Mouse (Mus musculus) midbrain, embryonic 13.5 days (tissue): ENCODE results near the gene Mpv17l2. TPM values are rescaled to one million over a fixed set of nuclear protein-coding genes. Genes with fewer than 3 reads are reported as not detected.
A peak's percentile ranks its signal among the peaks of the same experiment; 100 is the strongest.

Experiments used
- ATAC-seq: fragments of 200-750 bp; cut with Nextera tagmentation; 2 replicates; pipeline ENCODE4 v1.8.0; 2017; ENCODE audit warnings: mild to moderate bottlenecking, moderate TSS enrichment, moderate library complexity
- H3K27ac ChIP-seq: fragments of 300-500 bp; sonication (generic); 2 replicates; pipeline ENCODE4 v1.5.1; 2015; ENCODE audit warnings: inconsistent platforms, mild to moderate bottlenecking, moderate library complexity
- H3K27me3 ChIP-seq: fragments of 300-500 bp; sonication (generic); 2 replicates; pipeline ENCODE4 v1.6.1; 2015; ENCODE audit warnings: mild to moderate bottlenecking, inconsistent platforms
- H3K36me3 ChIP-seq: fragments of 300-500 bp; sonication (generic); 2 replicates; pipeline ENCODE4 v1.6.1; 2015; ENCODE audit warnings: mild to moderate bottlenecking, inconsistent platforms
- H3K4me1 ChIP-seq: fragments of 300-500 bp; sonication (generic); replicated peaks from 2 replicates; pipeline ENCODE4 v1.6.1; 2015; ENCODE audit warnings: inconsistent platforms
- H3K4me2 ChIP-seq: fragments of 300-500 bp; sonication (generic); replicated peaks from 2 replicates; pipeline ENCODE4 v1.6.1; 2015; ENCODE audit warnings: moderate library complexity, mild to moderate bottlenecking, inconsistent platforms
- H3K4me3 ChIP-seq: fragments of 300-500 bp; sonication (generic); replicated peaks from 2 replicates; pipeline ENCODE4 v1.5.1; 2015; ENCODE audit warnings: mild to moderate bottlenecking, inconsistent platforms
- H3K9ac ChIP-seq: fragments of 300-500 bp; sonication (generic); replicated peaks from 2 replicates; pipeline ENCODE4 v1.6.1; 2015; ENCODE audit warnings: mild to moderate bottlenecking, inconsistent platforms
- H3K9me3 ChIP-seq: fragments of 300-500 bp; sonication (generic); 2 replicates; pipeline ENCODE4 v1.6.1; 2016; ENCODE audit warnings: mild to moderate bottlenecking, inconsistent platforms
- WGBS: fragments of 180-500 bp; shearing (Covaris S2); methylation state at CpG from one replicate; pipeline ENCODE4 v1.1.7; 2015; 5-methylcytosine and 5-hydroxymethylcytosine counted together
- polyA plus RNA-seq: library from polyadenylated mRNA; unstranded; fragments of >200 nt; fragmentation: Nextera tagmentation; extraction: Ambion mirVana; gene quantifications from 2 replicates; pipeline ENCODE4 v1.2.1, GENCODE M21; 2015

Mpv17l2 gene
- polyA plus RNA-seq, 1 experiment from 2014 or later, result 38.4 TPM

DNA sequence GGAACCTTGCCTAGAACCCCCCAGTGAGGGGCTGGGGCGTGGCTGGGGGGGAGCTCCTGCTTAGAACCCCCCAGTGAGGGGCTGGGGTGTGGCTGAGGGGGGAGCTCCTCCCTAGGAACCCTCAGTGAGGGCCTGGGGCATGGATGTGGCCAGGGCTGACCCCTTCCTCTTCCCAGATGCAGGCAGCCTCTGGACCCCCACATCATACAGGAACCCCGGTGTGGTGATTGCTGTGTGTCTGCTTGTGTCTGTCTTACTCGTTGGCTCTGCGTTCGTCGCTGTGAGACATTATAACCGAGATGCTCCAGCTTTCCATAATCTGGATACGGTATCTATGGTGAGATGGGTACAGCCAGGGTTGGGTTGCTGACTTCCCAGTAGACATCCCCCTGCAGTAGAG lies 39.1 kb downstream of the Mpv17l2 start:
- no peaks in the 10 kb centered on the region for H3K9me3 ChIP-seq
- no peak overlapping the region for H3K4me3 ChIP-seq
- peaks cover 23% of the 10 kb centered on the region for H3K27me3 ChIP-seq
- H3K4me2 ChIP-seq, result no peak overlapping the region
- no peaks in the 10 kb centered on the region for H3K36me3 ChIP-seq
- H3K27ac ChIP-seq, result no peak overlapping the region
- 81% methylated on average over 8 of the region's 8 CpGs for WGBS
- ATAC-seq, result no peak
- H3K4me1 ChIP-seq, result no peaks in the 10 kb centered on the region
- H3K9ac ChIP-seq, result 0 out of 2 replicates have a peak overlapping the region, but pooled peaks have one; percentile 14

DNA sequence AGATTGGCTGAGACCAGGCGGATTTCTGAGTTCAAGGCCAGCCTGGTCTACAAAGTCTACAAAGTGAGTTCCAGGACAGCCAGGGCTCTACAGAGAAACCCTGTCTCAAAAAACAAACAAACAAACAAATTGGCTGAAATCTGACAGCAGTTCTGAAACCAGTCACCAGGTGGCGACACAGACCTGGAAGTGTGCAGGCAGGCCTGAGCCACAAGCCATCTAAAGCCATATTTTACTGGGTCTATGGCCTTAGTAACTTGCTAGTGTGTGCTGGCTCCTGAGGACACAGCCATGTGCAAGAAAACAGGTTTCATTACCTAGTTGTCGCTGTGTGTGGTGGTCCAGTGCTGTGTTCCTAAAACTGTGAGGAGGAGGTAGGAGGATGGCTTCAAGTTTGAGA lies 40.0 kb downstream of the Mpv17l2 start:
- H3K27ac ChIP-seq, result no peak overlapping the region
- no peak overlapping the region for H3K4me2 ChIP-seq
- H3K9ac ChIP-seq, result no peak overlapping the region
- peak; percentile 70 for ATAC-seq
- WGBS, result 4% methylated on average over 3 of the region's 3 CpGs
- peaks cover 14% of the 10 kb centered on the region; the same call in 1 of the 2 replicates for H3K27me3 ChIP-seq
- H3K36me3 ChIP-seq, result no peaks in the 10 kb centered on the region
- H3K4me3 ChIP-seq, result no peak overlapping the region
- no peaks in the 10 kb centered on the region for H3K9me3 ChIP-seq
- H3K4me1 ChIP-seq, result no peaks in the 10 kb centered on the region

DNA sequence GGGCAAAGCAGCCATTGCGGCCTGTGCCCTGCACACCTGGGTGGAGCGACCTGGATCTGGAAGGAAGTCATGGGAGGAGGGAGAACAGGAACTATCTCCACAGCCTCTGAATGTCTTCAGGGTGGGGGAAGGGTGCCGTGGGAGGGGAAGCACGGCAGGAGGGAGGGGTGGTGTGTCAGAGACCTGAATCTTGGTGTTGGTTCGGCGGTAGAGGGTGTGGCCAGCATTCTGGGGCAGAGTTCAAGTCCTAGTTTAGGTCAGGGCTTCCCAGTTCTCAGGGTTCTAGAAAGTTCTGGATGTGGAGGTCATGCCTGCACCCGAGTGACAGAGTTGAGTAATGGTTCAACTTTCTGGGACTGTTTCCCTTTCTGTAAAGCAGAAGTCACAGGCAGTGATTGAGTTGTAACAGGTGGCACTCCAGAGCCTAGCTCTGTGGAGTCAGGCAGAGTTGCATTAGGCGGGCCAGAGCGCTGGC lies 40.9 kb downstream of the Mpv17l2 start:
- no peak for ATAC-seq
- WGBS, result 73% methylated on average over 9 of the region's 9 CpGs
- no peaks in the 10 kb centered on the region for H3K4me1 ChIP-seq

DNA sequence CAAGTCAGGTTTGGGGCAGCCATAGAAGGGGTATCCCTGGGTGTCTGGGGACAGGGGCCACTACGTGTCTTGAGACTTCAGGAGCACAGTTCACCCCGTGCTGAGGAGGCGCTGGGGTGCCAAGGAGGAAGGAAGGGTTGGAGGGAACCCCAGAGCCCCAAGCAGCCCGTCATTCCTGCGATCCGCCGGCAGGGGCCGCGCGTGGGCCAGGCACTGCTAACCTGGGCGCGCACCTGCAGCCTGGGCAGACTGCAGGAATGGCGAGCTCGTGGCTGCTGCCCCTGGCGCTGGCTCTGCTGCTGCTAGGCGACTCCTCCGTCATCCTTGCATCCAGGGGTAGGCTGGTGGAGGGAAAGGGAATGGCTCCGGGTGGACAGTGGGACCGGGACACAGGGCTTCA lies 42.4 kb downstream of the Mpv17l2 start, which contains the start of gene Gm3336:
TSS of gene Gm3336 (plus strand) at position 247 of the 400 bp plus-strand sequence.
- WGBS, result 2% methylated on average over 19 of the region's 19 CpGs
- Histone ChIP-seq H3K9ac (0 out of 2 replicates have a peak within 1 kb of the TSS, but pooled peaks have one; percentile 24), H3K9me3 (no peaks in the 10 kb centered on the region), H3K4me1 (no peaks in the 10 kb centered on the region), H3K27me3 (peaks cover 14% of the 10 kb centered on the region; the same call in 1 of the 2 replicates), H3K27ac (no peak within 1 kb of the TSS), H3K36me3 (no peaks in the 10 kb centered on the region), H3K4me2 (0 out of 2 replicates have a peak within 1 kb of the TSS, but pooled peaks have one; percentile 21), H3K4me3 (no peak within 1 kb of the TSS)
- peak; percentile 37 for ATAC-seq

More for the DNA sequence above, 40.9 kb downstream of the Mpv17l2 start:
- Histone ChIP-seq H3K9ac (no peak overlapping the region), H3K27me3 (peaks cover 14% of the 10 kb centered on the region; the same call in 1 of the 2 replicates), H3K36me3 (no peaks in the 10 kb centered on the region), H3K4me3 (no peak overlapping the region), H3K4me2 (no peak overlapping the region), H3K9me3 (no peaks in the 10 kb centered on the region), H3K27ac (no peak overlapping the region)

DNA sequence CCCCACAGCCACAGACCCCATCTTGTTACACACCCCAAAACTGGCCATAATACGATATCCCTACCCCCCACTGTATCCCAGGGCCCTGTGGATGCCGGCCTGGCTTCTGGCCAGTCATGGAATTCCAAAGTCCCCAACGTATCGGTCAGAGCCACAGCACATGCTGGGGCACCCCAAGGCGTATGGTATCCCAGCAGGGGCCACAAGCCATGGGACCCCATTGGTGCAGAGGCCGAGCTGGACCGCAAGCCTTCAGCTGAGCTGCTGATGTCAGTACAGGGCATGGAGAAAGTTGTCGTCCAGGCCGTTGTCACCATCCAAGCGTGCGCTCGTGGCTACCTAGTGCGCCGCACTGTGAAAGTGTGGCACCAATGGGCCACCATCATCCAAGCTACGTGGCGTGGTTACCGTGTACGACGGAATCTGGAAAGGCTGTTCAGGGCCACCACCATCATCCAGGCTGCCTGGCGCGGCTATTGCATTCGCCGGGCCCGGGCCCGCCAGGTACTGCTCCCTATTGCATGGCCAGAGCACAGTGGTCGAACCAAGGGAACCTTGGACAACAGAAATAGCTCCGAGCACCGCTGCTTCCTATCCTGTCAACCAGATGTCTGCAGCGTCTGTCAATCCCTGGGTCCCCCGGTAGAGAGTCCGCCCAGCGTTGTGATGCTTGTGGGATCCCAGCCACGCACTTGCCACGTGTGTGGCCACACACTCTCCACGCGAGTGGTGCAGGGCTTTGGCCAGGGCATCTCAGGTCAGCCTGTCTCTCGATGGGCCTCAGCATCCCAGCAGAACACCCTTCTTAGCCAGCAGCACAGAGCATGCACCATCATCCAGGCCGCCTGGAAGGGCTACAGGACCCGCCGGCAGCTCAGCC lies 44.0 kb downstream of the Mpv17l2 start:
- Histone ChIP-seq H3K27ac (no peak overlapping the region), H3K4me2 (no peak overlapping the region), H3K9ac (no peak overlapping the region), H3K9me3 (no peaks in the 10 kb centered on the region), H3K27me3 (peaks cover 14% of the 10 kb centered on the region; the same call in 1 of the 2 replicates), H3K36me3 (no peaks in the 10 kb centered on the region), H3K4me3 (no peak overlapping the region), H3K4me1 (no peaks in the 10 kb centered on the region)
- WGBS, result 88% methylated on average over 40 of the region's 40 CpGs
- no peak for ATAC-seq

DNA sequence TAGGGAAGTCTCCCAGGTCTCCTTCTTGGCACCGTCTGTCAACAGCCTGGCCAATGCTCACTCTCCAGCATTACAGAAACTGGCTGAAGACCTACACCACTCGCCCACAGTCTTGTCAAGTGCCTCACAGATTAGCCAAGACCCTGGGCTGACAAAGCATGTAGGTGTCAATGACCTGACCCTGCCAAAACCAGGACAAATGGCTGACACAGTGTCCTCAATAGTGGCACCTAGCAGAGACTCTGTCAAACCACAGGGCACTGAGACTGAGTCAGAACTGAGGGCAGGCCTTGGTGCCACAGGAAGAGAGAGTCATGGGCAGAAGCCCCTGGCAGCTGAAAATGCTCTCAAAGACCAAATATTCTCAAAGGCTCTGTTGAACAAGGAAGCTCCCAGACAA lies 45.7 kb downstream of the Mpv17l2 start:
- Histone ChIP-seq H3K9me3 (no peaks in the 10 kb centered on the region), H3K9ac (no peak overlapping the region), H3K4me1 (no peaks in the 10 kb centered on the region), H3K27me3 (peaks cover 14% of the 10 kb centered on the region; the same call in 1 of the 2 replicates), H3K4me2 (no peak overlapping the region), H3K36me3 (no peaks in the 10 kb centered on the region), H3K27ac (no peak overlapping the region), H3K4me3 (no peak overlapping the region)
- 76% methylated on average over 2 of the region's 2 CpGs for WGBS
- ATAC-seq, result no peak

DNA sequence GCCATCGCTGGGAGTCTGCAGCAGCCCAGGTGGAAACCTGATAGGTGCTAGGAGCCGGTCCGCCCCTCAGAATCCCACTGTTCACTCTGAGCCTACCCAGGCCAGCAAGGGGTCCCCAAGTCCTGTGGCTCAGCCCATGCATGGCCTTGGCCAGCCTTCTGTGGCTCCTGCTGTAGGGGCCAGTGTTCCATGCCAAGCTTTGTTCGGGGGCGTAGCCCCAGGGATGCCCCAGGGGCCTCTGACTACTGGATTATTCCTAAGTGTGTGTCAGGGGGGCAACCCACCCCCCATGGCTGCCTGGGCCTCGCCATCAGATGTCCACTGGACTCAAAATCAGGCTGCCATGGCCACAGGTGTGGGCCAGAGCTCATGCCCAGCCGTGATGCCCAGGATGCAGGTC lies 46.8 kb downstream of the Mpv17l2 start:
- peaks cover 7% of the 10 kb centered on the region; the same call in 1 of the 2 replicates for H3K27me3 ChIP-seq
- H3K4me2 ChIP-seq, result no peak overlapping the region
- no peak for ATAC-seq
- H3K9ac ChIP-seq, result no peak overlapping the region
- no peaks in the 10 kb centered on the region for H3K36me3 ChIP-seq
- no peak overlapping the region for H3K4me3 ChIP-seq
- no peaks in the 10 kb centered on the region for H3K4me1 ChIP-seq
- 79% methylated on average over 7 of the region's 7 CpGs for WGBS
- no peak overlapping the region for H3K27ac ChIP-seq
- no peaks in the 10 kb centered on the region for H3K9me3 ChIP-seq

DNA sequence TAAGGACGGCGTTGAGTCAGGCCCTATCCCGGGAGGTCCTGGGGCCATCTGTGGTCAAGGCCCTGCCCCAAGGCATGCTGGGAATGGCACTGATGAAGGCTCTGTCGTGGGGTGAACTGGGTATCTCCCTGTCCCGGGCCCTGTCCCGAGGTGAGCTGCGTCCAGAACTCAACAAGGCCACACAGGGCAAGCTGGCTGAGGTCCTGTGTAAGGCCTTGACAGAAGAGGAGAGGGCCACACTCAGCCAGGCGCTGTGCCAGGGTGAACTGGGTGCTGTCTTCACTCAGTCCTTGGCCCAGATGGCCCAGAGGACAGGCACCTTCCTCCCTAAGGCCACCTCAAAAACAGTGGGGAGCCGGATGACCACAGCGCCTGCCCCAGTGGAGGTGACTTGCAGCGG lies 49.7 kb downstream of the Mpv17l2 start:
- H3K9me3 ChIP-seq, result no peaks in the 10 kb centered on the region
- H3K27ac ChIP-seq, result no peak overlapping the region
- H3K9ac ChIP-seq, result no peak overlapping the region
- no peaks in the 10 kb centered on the region for H3K27me3 ChIP-seq
- H3K4me2 ChIP-seq, result no peak overlapping the region
- no peaks in the 10 kb centered on the region for H3K36me3 ChIP-seq
- ATAC-seq, result no peak
- no peak overlapping the region for H3K4me3 ChIP-seq
- 88% methylated on average over 11 of the region's 11 CpGs for WGBS
- H3K4me1 ChIP-seq, result no peaks in the 10 kb centered on the region

DNA sequence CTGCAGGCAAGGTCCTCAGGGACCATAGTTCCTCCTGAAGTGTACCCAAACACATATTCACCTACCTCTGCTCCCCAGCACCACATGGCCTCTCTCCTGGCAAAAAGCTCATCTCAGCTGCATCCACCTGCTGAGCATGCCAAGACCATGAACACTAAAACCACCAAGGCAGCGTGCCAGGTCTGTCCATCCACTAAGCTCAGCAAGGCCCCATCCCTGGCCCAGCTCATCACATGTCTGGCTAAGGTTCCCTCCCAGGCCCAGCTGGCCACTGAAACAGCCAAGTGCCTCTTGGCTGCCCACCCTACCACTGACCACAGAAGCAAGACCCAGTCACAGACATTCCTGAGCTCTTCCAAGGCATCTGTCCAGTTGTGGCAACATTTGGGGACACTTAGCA lies 50.5 kb downstream of the Mpv17l2 start:
- H3K9ac ChIP-seq, result no peak overlapping the region
- no peaks in the 10 kb centered on the region for H3K4me1 ChIP-seq
- no peaks in the 10 kb centered on the region for H3K36me3 ChIP-seq
- no peak overlapping the region for H3K4me3 ChIP-seq
- H3K4me2 ChIP-seq, result no peak overlapping the region
- no peak for ATAC-seq
- H3K27ac ChIP-seq, result no peak overlapping the region
- H3K9me3 ChIP-seq, result no peaks in the 10 kb centered on the region
- WGBS, result 100% methylated on average over 1 of the region's 1 CpGs
- no peaks in the 10 kb centered on the region for H3K27me3 ChIP-seq

DNA sequence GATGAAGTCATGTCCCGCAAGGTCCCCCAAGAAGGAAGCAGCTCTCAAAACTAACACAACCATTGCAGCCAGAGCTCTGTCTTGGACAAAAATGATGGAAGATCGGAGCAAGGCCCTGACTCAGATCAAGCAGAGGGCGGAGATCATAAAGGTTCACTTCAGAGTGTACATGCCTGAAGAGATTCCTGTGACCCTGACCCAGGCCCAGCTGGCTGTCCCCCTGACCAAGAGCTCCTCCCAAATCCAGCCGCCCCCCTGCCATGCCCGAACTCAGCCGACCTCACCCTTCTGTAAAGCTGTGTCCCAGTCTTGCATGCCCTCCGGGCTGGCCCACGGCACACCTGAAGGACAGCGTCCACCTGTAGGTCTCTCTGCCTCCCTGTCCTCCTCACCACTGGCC lies 51.0 kb downstream of the Mpv17l2 start:
- Histone ChIP-seq H3K4me1 (no peaks in the 10 kb centered on the region), H3K9ac (no peak overlapping the region), H3K4me3 (no peak overlapping the region), H3K9me3 (no peaks in the 10 kb centered on the region), H3K27ac (no peak overlapping the region), H3K36me3 (peaks cover under 1% of the 10 kb centered on the region; the same call in 1 of the 2 replicates), H3K4me2 (no peak overlapping the region), H3K27me3 (no peaks in the 10 kb centered on the region)
- WGBS, result 91% methylated on average over 9 of the region's 9 CpGs
- no peak for ATAC-seq
